Mouse (Mus musculus) MEL (cell line): ENCODE measurements at regions not wholly inside any gene's neighbourhood (a gene's known extent, or its start where the extent isn't known, plus 50 kb on each side); places are given as distances from the start of the nearest gene placed in this dataset.

Experiments used
- DNase-seq: peaks from one replicate; pipeline ENCODE4 v3.0.0; 2011; ENCODE audit warnings: low read depth, low spot score
- H3K27ac ChIP-seq: 2 replicates; pipeline ENCODE4 v1.5.1; 2012; ENCODE audit warnings: low read depth, mild to moderate bottlenecking, control low read depth, low read length, moderate library complexity; ENCODE audit not compliant: control insufficient read depth
- H3K27me3 ChIP-seq, 2 experiments: fragments of 150-350 bp in 1 of 2; sonication (generic) in 1 of 2; 2 replicates each; pipeline ENCODE4 v1.6.1; 2012; ENCODE audit warnings: low read length in 2 of 2, mild to moderate bottlenecking in 2 of 2, improper control_type of control experiment in 1 of 2, moderate library complexity in 1 of 2; ENCODE audit not compliant: insufficient read depth in 2 of 2, control insufficient read depth in 1 of 2
- H3K36me3 ChIP-seq, 2 experiments: 2 replicates each; pipeline ENCODE4 v1.6.1; 2012 to 2014; ENCODE audit warnings: low read length in 2 of 2, improper control_type of control experiment in 1 of 2, inconsistent platforms in 1 of 2, mild to moderate bottlenecking in 1 of 2; ENCODE audit not compliant: insufficient read depth in 2 of 2, control insufficient read depth in 1 of 2
- H3K4me1 ChIP-seq, 2 experiments: fragments of 150-350 bp in 1 of 2; sonication (generic) in 1 of 2; 2 replicates each; pipeline ENCODE4 v1.6.1; 2012; ENCODE audit warnings: low read length in 2 of 2, improper control_type of control experiment in 1 of 2, mild to moderate bottlenecking in 1 of 2; ENCODE audit not compliant: insufficient read depth in 2 of 2, control insufficient read depth in 1 of 2
- H3K4me3 ChIP-seq, 2 experiments: fragments of 150-350 bp in 1 of 2; sonication (generic) in 1 of 2; 2 replicates each; pipeline ENCODE4 v1.5.1; 2012; ENCODE audit warnings: low read depth in 2 of 2, low read length in 2 of 2, mild to moderate bottlenecking in 2 of 2, moderate library complexity in 2 of 2, control low read depth in 1 of 2, improper control_type of control experiment in 1 of 2; ENCODE audit not compliant: control insufficient read depth in 1 of 2, insufficient read depth in 1 of 2
- H3K79me2 ChIP-seq: 2 replicates; pipeline ENCODE4 v1.6.1; 2012; ENCODE audit warnings: mild to moderate bottlenecking, low read length, moderate library complexity; ENCODE audit not compliant: control insufficient read depth, poor library complexity, insufficient read depth
- H3K9ac ChIP-seq: 2 replicates; pipeline ENCODE4 v1.6.1; 2012; ENCODE audit warnings: low read depth, mild to moderate bottlenecking, control low read depth, low read length, moderate library complexity; ENCODE audit not compliant: control insufficient read depth, poor library complexity, severe bottlenecking
- H3K9me3 ChIP-seq: fragments of 150-350 bp; sonication (generic); replicated peaks from 2 replicates; pipeline ENCODE4 v1.6.1; 2012; ENCODE audit warnings: mild to moderate bottlenecking, low read length, improper control_type of control experiment, moderate library complexity; ENCODE audit not compliant: insufficient read depth
- BHLHE40 ChIP-seq: IDR thresholded peaks from 2 replicates; pipeline ENCODE4 v1.6.1; 2012; ENCODE audit warnings: low read depth, mild to moderate bottlenecking, inconsistent platforms, low read length, improper control_type of control experiment, borderline replicate concordance
- CHD1 ChIP-seq: IDR thresholded peaks from 2 replicates; pipeline ENCODE4 v1.6.1; 2012; ENCODE audit warnings: low read depth, mild to moderate bottlenecking, inconsistent platforms, low read length, improper control_type of control experiment
- CHD2 ChIP-seq: IDR thresholded peaks from 2 replicates; pipeline ENCODE4 v1.6.1; 2011; ENCODE audit warnings: low read length, improper control_type of control experiment
- E2F4 ChIP-seq: IDR thresholded peaks from 2 replicates; pipeline ENCODE4 v1.6.1; 2011; ENCODE audit warnings: low read depth, low read length, improper control_type of control experiment, borderline replicate concordance
- GABPA ChIP-seq: IDR thresholded peaks from 2 replicates; pipeline ENCODE4 v1.6.1; 2012; ENCODE audit warnings: low read depth, mild to moderate bottlenecking, inconsistent platforms, low read length, improper control_type of control experiment, moderate library complexity
- GATA1 ChIP-seq: IDR thresholded peaks from 2 replicates; pipeline ENCODE4 v1.6.1; 2011; ENCODE audit warnings: low read depth, low read length, improper control_type of control experiment
- HCFC1 ChIP-seq: IDR thresholded peaks from 2 replicates; pipeline ENCODE4 v1.6.1; 2012; ENCODE audit warnings: low read depth, mild to moderate bottlenecking, inconsistent platforms, low read length, improper control_type of control experiment, moderate library complexity
- MAX ChIP-seq: IDR thresholded peaks from 2 replicates; pipeline ENCODE4 v1.6.1; 2011; ENCODE audit warnings: low read length, improper control_type of control experiment
- MAZ ChIP-seq: IDR thresholded peaks from 2 replicates; pipeline ENCODE4 v1.6.1; 2012; ENCODE audit warnings: low read depth, mild to moderate bottlenecking, inconsistent platforms, low read length, improper control_type of control experiment
- MYC ChIP-seq: IDR thresholded peaks from 2 replicates; pipeline ENCODE4 v1.6.1; 2011; ENCODE audit warnings: low read depth, mild to moderate bottlenecking, low read length, improper control_type of control experiment, moderate library complexity
- NELFE ChIP-seq: IDR thresholded peaks from 2 replicates; pipeline ENCODE4 v1.6.1; 2011; ENCODE audit warnings: low read depth, low read length, improper control_type of control experiment
- NRF1 ChIP-seq: IDR thresholded peaks from 2 replicates; pipeline ENCODE4 v1.6.1; 2014; ENCODE audit warnings: low read depth, mild to moderate bottlenecking, inconsistent platforms, low read length, improper control_type of control experiment, moderate library complexity; ENCODE audit not compliant: poor library complexity, insufficient read depth, severe bottlenecking
- RAD21 ChIP-seq: IDR thresholded peaks from 2 replicates; pipeline ENCODE4 v1.6.1; 2011; ENCODE audit warnings: mild to moderate bottlenecking, low read depth, low read length, improper control_type of control experiment
- SMC3 ChIP-seq: IDR thresholded peaks from 2 replicates; pipeline ENCODE4 v1.6.1; 2011; ENCODE audit warnings: low read depth, low read length, improper control_type of control experiment
- TAL1 ChIP-seq: IDR thresholded peaks from 2 replicates; pipeline ENCODE4 v1.6.1; 2012; ENCODE audit warnings: mild to moderate bottlenecking, inconsistent platforms, low read length, moderate library complexity, mixed read lengths
- UBTF ChIP-seq: IDR thresholded peaks from 2 replicates; pipeline ENCODE4 v1.6.1; 2012; ENCODE audit warnings: low read depth, mild to moderate bottlenecking, inconsistent platforms, low read length, improper control_type of control experiment, moderate library complexity, borderline replicate concordance; ENCODE audit not compliant: insufficient read depth
- ZMIZ1 ChIP-seq: IDR thresholded peaks from 2 replicates; pipeline ENCODE4 v1.6.1; 2012; ENCODE audit warnings: low read depth, mild to moderate bottlenecking, inconsistent platforms, low read length, improper control_type of control experiment, moderate library complexity
- ZNF384 ChIP-seq: IDR thresholded peaks from 2 replicates; pipeline ENCODE4 v1.6.1; 2012; ENCODE audit warnings: low read depth, mild to moderate bottlenecking, inconsistent platforms, low read length, improper control_type of control experiment

DNA sequence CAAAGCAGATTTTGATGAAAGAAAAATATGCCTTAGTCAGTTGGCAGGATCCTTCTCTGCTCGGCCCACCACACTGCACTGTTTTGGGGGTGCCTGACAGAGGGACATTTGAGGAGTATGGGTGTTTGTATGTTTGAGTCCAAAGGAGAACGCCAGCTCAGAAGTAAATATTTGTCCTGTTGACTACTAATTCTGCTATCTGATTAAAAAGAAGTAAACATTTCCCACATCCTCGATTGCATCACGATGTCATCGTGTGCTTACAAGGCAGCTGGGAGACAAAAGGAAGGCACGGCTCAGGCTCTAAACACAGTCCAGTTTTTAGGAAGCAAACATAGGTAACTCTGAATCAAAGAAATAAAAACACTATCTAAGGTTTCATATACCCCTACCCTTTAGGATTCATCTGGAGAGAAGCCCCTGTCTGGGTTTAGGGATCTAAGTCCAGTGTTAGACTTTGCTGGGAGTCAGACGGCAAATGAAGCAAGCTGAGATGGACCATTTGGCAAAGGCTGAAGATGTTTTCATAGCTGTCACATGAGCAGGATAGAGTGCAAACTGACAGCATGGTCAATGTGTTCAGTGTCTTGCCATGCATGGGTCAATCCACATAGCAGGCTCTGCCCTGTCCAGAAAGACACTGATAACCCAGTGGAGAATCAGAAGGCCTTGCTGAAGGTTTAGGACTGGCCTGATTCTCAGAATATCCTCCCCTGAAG is 73.7 kb upstream of the Ralgps2 start:
- no peaks in the 10 kb centered on the region for H3K9me3 ChIP-seq
- H3K79me2 ChIP-seq = no peaks in the 10 kb centered on the region
- no peaks in the 10 kb centered on the region for H3K36me3 ChIP-seq
- TF ChIP-seq MAZ (no peak), RAD21 (no peak), MAX (no peak), BHLHE40 (no peak), NELFE (no peak), TAL1 (no peak), GATA1 (no peak), CHD1 (no peak), NRF1 (no peak)
- no peaks in the 10 kb centered on the region for H3K4me1 ChIP-seq
- no peak overlapping the region for H3K4me3 ChIP-seq
- DNase-seq = no peak
- peaks cover 0 to 1% of the 10 kb centered on the region in 2 experiments; a peak in 2 of 4 replicates for H3K27me3 ChIP-seq
- no peak overlapping the region for H3K27ac ChIP-seq
- H3K9ac ChIP-seq = no peak overlapping the region

DNA sequence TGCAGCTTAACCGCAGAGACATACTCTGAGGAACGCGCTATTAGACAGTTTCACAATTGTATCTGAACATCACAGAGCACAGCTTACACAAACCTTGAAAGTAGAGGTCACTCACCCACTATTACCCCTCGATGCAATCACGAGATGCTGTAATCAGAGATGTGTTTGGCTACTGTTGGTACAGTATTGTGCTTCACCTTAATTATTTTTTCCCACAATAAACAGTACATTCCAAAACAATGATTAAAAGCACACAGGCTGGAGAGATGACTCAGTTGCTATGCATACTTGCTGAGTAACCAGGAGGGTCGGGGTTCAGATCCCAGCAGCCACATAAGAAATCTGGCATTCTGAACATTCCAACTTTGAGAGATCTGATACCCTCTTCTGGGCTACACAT is 71.8 kb upstream of the Ralgps2 start:
- Histone ChIP-seq H3K9me3 (no peaks in the 10 kb centered on the region), H3K79me2 (no peaks in the 10 kb centered on the region), H3K9ac (no peak overlapping the region), H3K4me3 (no peak overlapping the region), H3K27me3 (peaks cover 0 to 1% of the 10 kb centered on the region in 2 experiments; a peak in 2 of 4 replicates)
- TF ChIP-seq ZMIZ1 (no peak), CHD1 (no peak), MYC (no peak), CHD2 (no peak), SMC3 (no peak), UBTF (no peak), HCFC1 (no peak), E2F4 (no peak), NRF1 (no peak), ZNF384 (no peak), GABPA (no peak)
- TF ChIP-seq, all 39 proteins: peak for 0
- no peaks in the 10 kb centered on the region for H3K36me3 ChIP-seq
- no peak for DNase-seq
- H3K4me1 ChIP-seq = no peaks in the 10 kb centered on the region
- H3K27ac ChIP-seq = no peak overlapping the region
